Mouse (Mus musculus): ENCODE results near the gene Arrdc1. TPM values are rescaled to one million over a fixed set of nuclear protein-coding genes. Genes with fewer than 3 reads are reported as not detected.

The Arrdc1 gene
- total RNA-seq, 2 experiments from 2014 or later = 9.6 to 10.9 TPM

Small RNAs within 50 kb of the gene (microRNA-seq; reads per million reads assigned to microRNA genes)
- gene Gm22875 = 0 reads per million in 2 experiments

Other genes with a start within 250 kb of the Arrdc1 start
- gene Cacna1b, start 172.1 kb downstream of the Arrdc1 start, total RNA-seq (2021) = under 1 TPM; 0.21 to 0.27 TPM
- gene Ehmt1, start 15.6 kb downstream of the Arrdc1 start, total RNA-seq (2021) = 10 to 100 TPM; 59.3 to 65.3 TPM
- 10 to 100 TPM; 26.6 to 32.1 TPM for gene Zmynd19, start 14.5 kb upstream of the Arrdc1 start, total RNA-seq (2021)
- gene Dph7, start 27.1 kb upstream of the Arrdc1 start, total RNA-seq (2021) = 1 to 10 TPM; 8.6 to 8.8 TPM
- 10 to 100 TPM; 78.3 to 79.7 TPM for gene Mrpl41, start 39.8 kb upstream of the Arrdc1 start, total RNA-seq (2021)
- 10 to 100 TPM; 13.5 to 13.7 TPM for gene Pnpla7, start 40.8 kb upstream of the Arrdc1 start, total RNA-seq (2021)
- gene Nsmf, start 119.1 kb upstream of the Arrdc1 start, total RNA-seq (2021) = 10 to 100 TPM; 45.8 to 47.8 TPM
- gene Entpd8, start 145.1 kb upstream of the Arrdc1 start, total RNA-seq (2021) = not detected
- gene Noxa1, start 159.9 kb upstream of the Arrdc1 start, total RNA-seq (2021) = not detected
- 10 to 100 TPM; 31.2 to 33.4 TPM for gene Nrarp, start 245.5 kb upstream of the Arrdc1 start, total RNA-seq (2021)